Mouse (Mus musculus): ENCODE data around the gene Sez6l.

Sez6l gene

GRCm38 (mm10) chr5:112498921-112499917, 77.8 kb downstream of the Sez6l start:
- no peak for DNase-seq (ENCODE audit: low spot score in 2 of 2)

- DNase-seq (ENCODE audit: low spot score in 2 of 2), result no peak
Measured at GRCm38 (mm10) chr5:112496753-112497369, 80.1 kb downstream of the Sez6l start.

- DNase-seq (ENCODE audit: low spot score in 2 of 2), result peak in 1 of 2 experiments; percentile 43
Measured at GRCm38 (mm10) chr5:112493492-112493891, 83.5 kb downstream of the Sez6l start.

GRCm38 (mm10) chr5:112491489-112491888, 85.5 kb downstream of the Sez6l start:
- DNase-seq (ENCODE audit: low spot score in 2 of 2), result no peak

- DNase-seq (ENCODE audit: low spot score in 2 of 2), result no peak
Measured at GRCm38 (mm10) chr5:112488101-112488776, 88.7 kb downstream of the Sez6l start.

GRCm38 (mm10) chr5:112487504-112487903, 89.5 kb downstream of the Sez6l start:
- DNase-seq (ENCODE audit: low spot score in 2 of 2), result no peak

GRCm38 (mm10) chr5:112486415-112486814, 90.6 kb downstream of the Sez6l start:
- no peak for DNase-seq (ENCODE audit: low spot score in 2 of 2)

GRCm38 (mm10) chr5:112484924-112485715, 91.9 kb downstream of the Sez6l start:
- DNase-seq (ENCODE audit: low spot score in 2 of 2), result no peak

- no peak for DNase-seq (ENCODE audit: low spot score in 2 of 2)
Measured at GRCm38 (mm10) chr5:112483030-112483429, 94.0 kb downstream of the Sez6l start.

GRCm38 (mm10) chr5:112482551-112482950, 94.4 kb downstream of the Sez6l start:
- DNase-seq (ENCODE audit: low spot score in 2 of 2), result no peak

- DNase-seq (ENCODE audit: low spot score in 2 of 2), result no peak
Measured at GRCm38 (mm10) chr5:112481946-112482410, 95.0 kb downstream of the Sez6l start.

- DNase-seq (ENCODE audit: low spot score in 2 of 2), result no peak
Measured at GRCm38 (mm10) chr5:112473453-112473852, 103.5 kb downstream of the Sez6l start.

GRCm38 (mm10) chr5:112470144-112470543, 106.8 kb downstream of the Sez6l start:
- DNase-seq (ENCODE audit: low spot score in 2 of 2), result peak in 1 of 2 experiments; percentile 47

- no peak for DNase-seq (ENCODE audit: low spot score in 2 of 2)
Measured at GRCm38 (mm10) chr5:112468986-112469581, 107.9 kb downstream of the Sez6l start.

GRCm38 (mm10) chr5:112466331-112466730, 110.7 kb downstream of the Sez6l start:
- DNase-seq (ENCODE audit: low spot score in 2 of 2), result no peak

- DNase-seq (ENCODE audit: low spot score in 2 of 2), result no peak
Measured at GRCm38 (mm10) chr5:112459903-112460302, 117.1 kb downstream of the Sez6l start.

- DNase-seq (ENCODE audit: low spot score in 2 of 2), result no peak
Measured at GRCm38 (mm10) chr5:112454966-112455555, 121.9 kb downstream of the Sez6l start.

GRCm38 (mm10) chr5:112453088-112453487, 123.9 kb downstream of the Sez6l start:
- DNase-seq (ENCODE audit: low spot score in 2 of 2), result no peak

- DNase-seq (ENCODE audit: low spot score in 2 of 2), result no peak
Measured at GRCm38 (mm10) chr5:112448747-112449440, 128.1 kb downstream of the Sez6l start, which contains the start of gene Gm6588. Gm6588 (plus strand) TSS chr5:112449426.

- DNase-seq (ENCODE audit: low spot score in 2 of 2), result no peak
Measured at GRCm38 (mm10) chr5:112438535-112438934, 138.4 kb downstream of the Sez6l start.
